Mouse (Mus musculus): Measurements from ENCODE around the gene Qrfp. TPM values are rescaled to one million over a fixed set of nuclear protein-coding genes. Genes with fewer than 3 reads are reported as not detected.

The Qrfp gene
- polyA plus RNA-seq, 1 experiment from 2014 or later = 0.09 TPM

- Histone ChIP-seq H3K4me1 (peaks cover 45% of the 10 kb centered on the region), H3K27ac (no peak overlapping the region), H3K9me3 (no peaks in the 10 kb centered on the region), H3K27me3 (replicated peaks) (no peaks in the 10 kb centered on the region), H3K4me3 (no peak overlapping the region), H3K36me3 (replicated peaks) (no peaks in the 10 kb centered on the region), H3K4me2 (no peak overlapping the region), H3K9ac (no peak overlapping the region)
- ATAC-seq (replicated peaks) = no peak
- WGBS = 9% methylated on average over 2 of the region's 2 CpGs
Measured at GRCm38 (mm10) chr2:31763271-31763670, 47.1 kb downstream of the Qrfp start.

- no peak overlapping the region for H3K4me3 ChIP-seq
- peaks cover 44% of the 10 kb centered on the region for H3K4me1 ChIP-seq
- no peak overlapping the region for H3K27ac ChIP-seq
- peak overlapping the region; percentile 10; the same call in 1 of the 2 replicates for H3K4me2 ChIP-seq
- H3K36me3 ChIP-seq (replicated peaks) = no peaks in the 10 kb centered on the region
- ATAC-seq (replicated peaks) = no peak
- H3K27me3 ChIP-seq (replicated peaks) = no peaks in the 10 kb centered on the region
- 7% methylated on average over 2 of the region's 2 CpGs for WGBS
- H3K9me3 ChIP-seq = no peaks in the 10 kb centered on the region
- H3K9ac ChIP-seq = no peak overlapping the region
Measured at GRCm38 (mm10) chr2:31762853-31763252, 47.5 kb downstream of the Qrfp start.

DNA sequence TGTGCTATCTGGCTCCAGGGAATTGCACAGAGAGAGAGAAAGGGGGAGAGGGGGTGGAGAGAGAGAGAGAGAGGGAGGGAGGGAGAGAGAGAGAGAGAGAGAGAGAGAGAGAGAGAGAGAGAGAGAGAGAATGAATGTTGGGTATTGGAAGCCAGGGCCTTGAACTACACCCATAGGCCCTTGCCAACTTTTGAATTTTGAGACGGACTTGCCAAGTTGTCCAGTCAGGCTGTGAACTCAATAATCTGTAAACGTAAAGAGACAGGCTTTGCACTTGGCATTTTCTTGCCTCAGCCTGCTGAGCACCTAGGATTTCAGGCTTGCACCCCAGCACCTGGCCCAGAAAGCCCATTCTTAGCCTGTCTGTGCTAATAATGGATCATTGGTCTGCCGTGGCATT, 48.2 kb downstream of the Qrfp start:
- H3K9me3 ChIP-seq = no peaks in the 10 kb centered on the region
- H3K4me1 ChIP-seq = peaks cover 46% of the 10 kb centered on the region
- peak overlapping the region; percentile 83 for H3K4me2 ChIP-seq
- no peaks in the 10 kb centered on the region for H3K27me3 ChIP-seq (replicated peaks)
- no peak overlapping the region for H3K4me3 ChIP-seq
- no peaks in the 10 kb centered on the region for H3K36me3 ChIP-seq (replicated peaks)
- no peak overlapping the region for H3K27ac ChIP-seq
- no peak for ATAC-seq (replicated peaks)
- 22% methylated on average over 3 of the region's 3 CpGs for WGBS
- no peak overlapping the region for H3K9ac ChIP-seq

DNA sequence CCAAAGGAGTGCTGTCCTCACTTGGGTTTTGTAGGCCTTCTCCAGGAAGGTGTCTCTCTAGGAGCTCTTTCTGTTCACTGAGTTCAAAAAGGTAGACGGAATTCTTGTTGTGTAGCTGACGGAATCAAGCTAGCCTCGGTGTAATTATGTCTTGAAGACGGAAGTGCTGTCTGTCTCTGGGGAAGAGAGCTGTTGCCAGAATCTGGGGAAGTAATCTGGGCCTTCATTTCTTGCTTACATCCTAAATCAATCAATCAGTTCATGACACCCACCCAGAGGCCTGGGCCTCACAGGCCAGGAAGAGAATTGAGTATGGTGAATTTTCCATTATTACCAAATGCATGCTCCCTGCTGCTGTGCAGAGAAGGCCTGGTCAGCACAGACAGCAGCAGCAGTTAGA, 48.8 kb downstream of the Qrfp start:
- H3K4me2 ChIP-seq = peak overlapping the region; percentile 83
- H3K27me3 ChIP-seq (replicated peaks) = no peaks in the 10 kb centered on the region
- H3K27ac ChIP-seq = no peak overlapping the region
- no peaks in the 10 kb centered on the region for H3K36me3 ChIP-seq (replicated peaks)
- WGBS = 8% methylated on average over 4 of the region's 4 CpGs
- peak overlapping the region; percentile 67; the same call in 1 of the 2 replicates for H3K9ac ChIP-seq
- ATAC-seq (replicated peaks) = no peak
- no peaks in the 10 kb centered on the region for H3K9me3 ChIP-seq
- peaks cover 49% of the 10 kb centered on the region for H3K4me1 ChIP-seq
- H3K4me3 ChIP-seq = peak overlapping the region; percentile 63

- peak overlapping the region; percentile 63 for H3K4me3 ChIP-seq
- peaks cover 49% of the 10 kb centered on the region for H3K4me1 ChIP-seq
- peak overlapping the region; percentile 83 for H3K4me2 ChIP-seq
- no peak for ATAC-seq (replicated peaks)
- H3K9me3 ChIP-seq = no peaks in the 10 kb centered on the region
- no peaks in the 10 kb centered on the region for H3K27me3 ChIP-seq (replicated peaks)
- 0 out of 2 replicates have a peak overlapping the region, but pooled peaks have one; percentile 62 for H3K27ac ChIP-seq
- H3K9ac ChIP-seq = peak overlapping the region; percentile 67
- no peaks in the 10 kb centered on the region for H3K36me3 ChIP-seq (replicated peaks)
- 8% methylated on average over 7 of the region's 7 CpGs for WGBS
Measured at GRCm38 (mm10) chr2:31761115-31761531, 49.3 kb downstream of the Qrfp start.

DNA sequence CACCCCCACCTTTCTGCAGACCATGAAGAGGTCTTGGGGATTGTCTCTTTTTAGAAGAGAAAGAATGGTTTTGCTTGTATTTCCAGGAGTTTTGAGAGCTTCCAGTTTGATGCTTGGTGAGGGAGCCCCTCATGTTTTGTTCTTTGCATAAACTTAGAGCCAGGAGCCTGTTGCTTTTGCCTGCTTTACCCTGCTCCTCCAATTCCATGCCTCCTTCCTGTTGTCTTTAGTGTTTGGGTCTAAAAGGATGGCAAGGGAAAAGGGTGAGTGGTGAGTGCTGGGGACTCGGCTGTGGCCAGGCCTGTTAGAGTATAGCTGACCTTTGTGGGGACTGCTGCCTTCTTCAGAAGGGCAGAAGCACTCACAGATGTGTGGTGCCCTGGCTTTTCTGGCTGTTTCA, 49.9 kb downstream of the Qrfp start:
- no peaks in the 10 kb centered on the region for H3K36me3 ChIP-seq (replicated peaks)
- ATAC-seq (replicated peaks) = no peak
- peaks cover 49% of the 10 kb centered on the region for H3K4me1 ChIP-seq
- 0% methylated on average over 1 of the region's 1 CpGs for WGBS
- no peaks in the 10 kb centered on the region for H3K27me3 ChIP-seq (replicated peaks)
- H3K4me3 ChIP-seq = peak overlapping the region; percentile 63
- H3K4me2 ChIP-seq = peak overlapping the region; percentile 83
- peak overlapping the region; percentile 67 for H3K9ac ChIP-seq
- H3K27ac ChIP-seq = peak overlapping the region; percentile 62
- no peaks in the 10 kb centered on the region for H3K9me3 ChIP-seq

DNA sequence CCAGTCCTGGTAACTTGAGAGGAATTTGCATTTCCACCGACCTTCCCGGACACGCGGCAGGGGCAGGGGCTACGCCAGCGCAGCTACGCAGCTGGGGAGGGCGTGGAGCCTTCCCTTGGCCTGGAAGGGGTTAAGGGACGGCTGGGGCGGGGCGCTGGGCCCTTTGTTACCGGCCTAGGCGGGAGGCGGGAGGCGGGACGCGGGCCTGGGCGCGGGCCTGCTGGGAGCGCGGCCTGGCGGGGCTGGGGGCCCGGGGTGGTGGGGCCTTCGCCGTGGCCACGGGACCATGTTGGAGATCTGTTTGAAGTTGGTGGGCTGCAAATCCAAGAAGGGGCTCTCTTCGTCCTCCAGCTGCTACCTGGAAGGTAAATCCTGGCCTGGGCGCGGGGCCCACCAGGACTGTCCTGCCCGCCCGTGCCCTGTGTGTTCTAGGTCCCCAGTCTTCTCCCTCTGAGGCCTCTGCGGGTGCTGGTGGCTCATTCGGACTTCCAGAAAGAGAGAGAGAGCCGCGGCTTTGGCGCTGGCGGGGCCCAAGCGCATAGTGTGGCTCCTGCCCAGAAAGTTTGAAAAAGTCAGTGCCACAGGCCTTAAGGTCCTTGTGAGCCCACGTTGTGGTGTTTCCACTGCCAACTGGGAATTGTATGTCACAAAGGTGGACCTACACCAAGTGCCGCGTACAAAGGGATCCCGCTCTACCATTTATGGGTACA, 50.5 kb downstream of the Qrfp start:
- Histone ChIP-seq H3K4me1 (peaks cover 49% of the 10 kb centered on the region), H3K9me3 (no peaks in the 10 kb centered on the region), H3K27ac (peak overlapping the region; percentile 62), H3K27me3 (replicated peaks) (no peaks in the 10 kb centered on the region), H3K36me3 (replicated peaks) (no peaks in the 10 kb centered on the region), H3K9ac (peak overlapping the region; percentile 67), H3K4me3 (peak overlapping the region; percentile 63), H3K4me2 (peak overlapping the region; percentile 83)
- 2% methylated on average over 40 of the region's 42 CpGs for WGBS
- ATAC-seq (replicated peaks) = peak; percentile 82

- peaks cover 49% of the 10 kb centered on the region for H3K4me1 ChIP-seq
- H3K4me2 ChIP-seq = peak overlapping the region; percentile 83
- H3K27me3 ChIP-seq (replicated peaks) = no peaks in the 10 kb centered on the region
- no peak overlapping the region for H3K27ac ChIP-seq
- no peak overlapping the region for H3K4me3 ChIP-seq
- H3K9me3 ChIP-seq = no peaks in the 10 kb centered on the region
- H3K36me3 ChIP-seq (replicated peaks) = no peaks in the 10 kb centered on the region
- H3K9ac ChIP-seq = no peak overlapping the region
- 90% methylated on average over 5 of the region's 5 CpGs for WGBS
- ATAC-seq (replicated peaks) = no peak
Measured at GRCm38 (mm10) chr2:31758966-31759365, 51.4 kb downstream of the Qrfp start.

DNA sequence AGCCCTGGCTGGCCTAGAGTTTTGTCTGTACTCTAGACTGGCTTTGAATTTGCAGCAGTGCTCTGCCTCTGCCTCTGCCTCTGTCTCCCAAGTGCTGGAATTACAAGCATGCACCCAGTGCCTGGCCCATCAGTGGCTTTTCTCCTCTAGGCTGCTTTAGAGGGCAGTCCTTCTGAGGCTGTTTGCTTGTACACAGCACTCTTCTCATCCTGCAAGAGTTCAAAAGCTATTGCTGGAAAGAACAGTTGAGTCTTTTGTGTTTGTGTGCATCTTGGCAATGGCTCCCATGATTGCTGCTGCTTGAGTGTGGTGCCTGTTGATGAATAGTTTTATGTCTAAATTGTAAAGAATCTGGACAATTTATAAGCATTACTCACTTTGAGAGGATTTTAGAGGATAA, 52.9 kb downstream of the Qrfp start:
- Histone ChIP-seq H3K4me1 (peaks cover 37% of the 10 kb centered on the region), H3K4me2 (no peak overlapping the region), H3K9me3 (no peaks in the 10 kb centered on the region), H3K9ac (no peak overlapping the region), H3K4me3 (no peak overlapping the region), H3K27ac (no peak overlapping the region), H3K27me3 (replicated peaks) (no peaks in the 10 kb centered on the region), H3K36me3 (replicated peaks) (no peaks in the 10 kb centered on the region)
- ATAC-seq (replicated peaks) = no peak

Other genes with a start within 250 kb of the Qrfp start
- gene Fubp3, start 237.9 kb downstream of the Qrfp start, polyA plus RNA-seq (2015; fragmentation: Nextera tagmentation; extraction: Ambion mirVana) = 46.2 and 47.4 TPM in 2 replicates
- 5.4 and 5.9 TPM in 2 replicates for gene Prdm12, start 170.5 kb downstream of the Qrfp start, polyA plus RNA-seq (2015; fragmentation: Nextera tagmentation; extraction: Ambion mirVana)
- 40.3 and 46.0 TPM in 2 replicates for gene Exosc2, start 139.9 kb downstream of the Qrfp start, polyA plus RNA-seq (2015; fragmentation: Nextera tagmentation; extraction: Ambion mirVana)
- 21.7 and 22.0 TPM in 2 replicates for gene Abl1, start 122.2 kb downstream of the Qrfp start, polyA plus RNA-seq (2015; fragmentation: Nextera tagmentation; extraction: Ambion mirVana)
- 19.6 and 20.2 TPM in 2 replicates for gene Fibcd1, start 35.4 kb upstream of the Qrfp start, polyA plus RNA-seq (2015; fragmentation: Nextera tagmentation; extraction: Ambion mirVana)
- gene Lamc3, start 76.7 kb upstream of the Qrfp start, polyA plus RNA-seq (2015; fragmentation: Nextera tagmentation; extraction: Ambion mirVana) = 6.2 and 6.8 TPM in 2 replicates
- 26.2 and 29.8 TPM in 2 replicates for gene Aif1l, start 139.6 kb upstream of the Qrfp start, polyA plus RNA-seq (2015; fragmentation: Nextera tagmentation; extraction: Ambion mirVana)
- 71.0 and 75.0 TPM in 2 replicates for gene Nup214, start 163.9 kb upstream of the Qrfp start, polyA plus RNA-seq (2015; fragmentation: Nextera tagmentation; extraction: Ambion mirVana)

Data from midbrain, embryonic 15.5 days (tissue).